Mouse (Mus musculus) midbrain, embryonic 10.5 days (tissue): Measurements from ENCODE around the gene Kif26b. TPM values are rescaled to one million over a fixed set of nuclear protein-coding genes. Genes with fewer than 3 reads are reported as not detected.

Source experiments
- DNase-seq: peaks from one replicate; pipeline ENCODE4 v3.0.0-alpha.2; 2017; ENCODE audit warnings: low spot score
- H3K27ac ChIP-seq: fragments of 300-500 bp; sonication (generic); replicated peaks from 2 replicates; pipeline ENCODE4 v1.5.1; 2016; ENCODE audit warnings: mild to moderate bottlenecking
- H3K27me3 ChIP-seq: fragments of 300-500 bp; sonication (generic); 2 replicates; pipeline ENCODE4 v1.6.1; 2016; ENCODE audit warnings: low read depth, mild to moderate bottlenecking; ENCODE audit not compliant: poor library complexity, severe bottlenecking
- H3K36me3 ChIP-seq: fragments of 300-500 bp; sonication (generic); 2 replicates; pipeline ENCODE4 v1.6.1; 2016; ENCODE audit warnings: mild to moderate bottlenecking, moderate library complexity
- H3K4me1 ChIP-seq: fragments of 300-500 bp; sonication (generic); 2 replicates; pipeline ENCODE4 v1.6.1; 2016
- H3K4me3 ChIP-seq: fragments of 300-500 bp; sonication (generic); 2 replicates; pipeline ENCODE4 v1.5.1; 2016; ENCODE audit warnings: mild to moderate bottlenecking, moderate library complexity
- H3K9me3 ChIP-seq: fragments of 300-500 bp; sonication (generic); replicated peaks from 2 replicates; pipeline ENCODE4 v1.6.1; 2016; ENCODE audit warnings: mild to moderate bottlenecking
- WGBS: fragments of 180-500 bp; shearing (Covaris S2); methylation state at CpG from one replicate; pipeline ENCODE4 v1.1.7; 2016; 5-methylcytosine and 5-hydroxymethylcytosine counted together
- polyA plus RNA-seq: library from polyadenylated mRNA; unstranded; fragments of >200 nt; fragmentation: Nextera tagmentation; extraction: Ambion mirVana; gene quantifications from 2 replicates; pipeline ENCODE4 v1.2.1, GENCODE M21; 2016

Gene Kif26b
- polyA plus RNA-seq, 1 experiment from 2014 or later = 3.3 TPM

DNA sequence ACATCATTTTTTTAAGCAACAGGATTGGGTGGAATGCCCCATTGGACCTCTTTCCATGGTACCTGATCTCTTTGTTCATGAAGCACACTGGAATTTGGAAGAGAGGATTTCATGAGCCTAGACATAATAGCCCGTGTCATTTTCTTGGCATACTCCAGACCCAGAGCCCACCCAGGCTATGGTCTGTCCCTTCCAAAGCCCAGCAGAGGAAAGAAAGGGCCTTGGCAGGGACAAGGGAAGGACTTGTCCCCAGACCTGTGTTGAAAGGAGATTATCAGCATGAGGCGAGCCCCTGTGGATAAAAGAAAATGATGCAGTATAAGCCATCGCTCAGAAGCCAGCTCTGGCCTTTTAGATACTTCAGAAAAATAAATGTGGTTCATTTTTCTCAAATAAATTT is 196.6 kb downstream of the Kif26b start:
- peaks cover 8% of the 10 kb centered on the region; the same call in 1 of the 2 replicates for H3K4me1 ChIP-seq
- WGBS = 54% methylated on average over 3 of the region's 3 CpGs
- DNase-seq = no peak

DNA sequence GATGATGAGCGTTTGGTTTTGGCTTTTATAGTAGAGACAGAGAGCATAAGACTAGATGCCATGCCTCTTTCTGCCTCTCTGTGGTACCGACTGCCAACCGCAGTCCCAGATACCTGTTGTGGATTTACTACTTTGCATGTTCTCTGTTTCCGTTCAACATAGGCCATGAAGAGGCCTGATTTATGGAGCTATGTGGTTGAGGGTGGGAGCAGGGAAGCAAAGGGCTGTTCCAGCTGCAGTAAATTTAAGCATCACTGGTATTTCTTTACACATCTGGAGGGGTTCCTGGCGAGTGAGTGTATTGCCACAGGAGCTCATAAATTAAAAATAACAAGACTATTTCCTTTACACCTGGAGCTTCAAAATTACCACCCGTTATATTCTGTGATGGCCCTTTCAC is 199.3 kb downstream of the Kif26b start:
- Histone ChIP-seq H3K4me3 (no peak overlapping the region), H3K36me3 (no peaks in the 10 kb centered on the region), H3K27me3 (peaks cover 4% of the 10 kb centered on the region; the same call in 1 of the 2 replicates), H3K9me3 (no peaks in the 10 kb centered on the region), H3K4me1 (peaks cover 3% of the 10 kb centered on the region; the same call in 1 of the 2 replicates), H3K27ac (no peak overlapping the region)
- no peak for DNase-seq
- 86% methylated on average over 6 of the region's 6 CpGs for WGBS

More for the DNA sequence above, 196.6 kb downstream of the Kif26b start:
- H3K27ac ChIP-seq = no peak overlapping the region
- H3K4me3 ChIP-seq = no peak overlapping the region
- H3K9me3 ChIP-seq = no peaks in the 10 kb centered on the region
- no peaks in the 10 kb centered on the region; the same call in 1 of the 2 replicates for H3K27me3 ChIP-seq
- H3K36me3 ChIP-seq = no peaks in the 10 kb centered on the region

DNA sequence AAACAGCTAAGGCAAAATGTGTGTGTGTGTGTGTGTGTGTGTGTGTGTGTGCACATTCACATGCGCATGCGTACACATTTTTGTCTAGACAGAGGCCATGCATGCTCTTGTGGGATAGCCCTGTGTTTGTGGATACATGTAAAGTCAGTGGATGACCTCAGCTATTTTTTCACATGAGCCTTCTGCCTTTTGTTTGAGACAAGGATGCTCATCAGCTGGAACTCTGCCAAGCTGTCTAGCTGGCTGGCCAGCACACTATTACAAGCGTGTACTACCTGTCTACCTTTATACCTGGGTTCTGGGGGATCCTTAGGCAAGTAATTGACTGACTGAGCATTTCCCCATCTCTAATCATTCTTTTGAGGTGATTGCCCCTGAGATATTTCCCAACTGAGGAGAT is 201.3 kb downstream of the Kif26b start:
- Histone ChIP-seq H3K27ac (no peak overlapping the region), H3K4me3 (no peak overlapping the region), H3K36me3 (no peaks in the 10 kb centered on the region), H3K9me3 (no peaks in the 10 kb centered on the region), H3K4me1 (peaks cover 3% of the 10 kb centered on the region; the same call in 1 of the 2 replicates), H3K27me3 (peaks cover 10% of the 10 kb centered on the region; the same call in 1 of the 2 replicates)
- 97% methylated on average over 3 of the region's 3 CpGs for WGBS
- DNase-seq = no peak

DNA sequence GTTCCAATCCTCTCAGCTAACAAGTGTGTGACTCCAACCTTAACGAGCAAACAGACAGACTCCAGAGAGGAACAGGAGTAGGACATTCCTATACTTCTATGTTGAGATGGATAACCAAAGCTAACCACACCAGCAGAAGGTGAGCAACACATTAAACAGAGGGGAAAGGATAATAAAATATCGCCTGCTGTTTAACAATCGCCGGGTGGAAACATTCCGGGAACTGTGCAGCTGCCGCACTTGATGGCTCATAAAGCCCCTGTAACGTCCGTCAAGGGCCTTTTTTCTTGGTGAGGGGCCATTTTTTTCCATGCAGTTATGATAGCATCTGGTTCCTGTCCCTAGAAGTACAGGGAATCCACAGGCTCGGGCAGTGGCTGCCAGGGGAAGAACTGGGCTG is 204.1 kb downstream of the Kif26b start:
- no peak overlapping the region for H3K4me3 ChIP-seq
- WGBS = 88% methylated on average over 9 of the region's 9 CpGs
- H3K27ac ChIP-seq = no peak overlapping the region
- no peak for DNase-seq
- peaks cover 31% of the 10 kb centered on the region for H3K27me3 ChIP-seq
- H3K36me3 ChIP-seq = no peaks in the 10 kb centered on the region
- no peaks in the 10 kb centered on the region for H3K9me3 ChIP-seq
- H3K4me1 ChIP-seq = no peaks in the 10 kb centered on the region

DNA sequence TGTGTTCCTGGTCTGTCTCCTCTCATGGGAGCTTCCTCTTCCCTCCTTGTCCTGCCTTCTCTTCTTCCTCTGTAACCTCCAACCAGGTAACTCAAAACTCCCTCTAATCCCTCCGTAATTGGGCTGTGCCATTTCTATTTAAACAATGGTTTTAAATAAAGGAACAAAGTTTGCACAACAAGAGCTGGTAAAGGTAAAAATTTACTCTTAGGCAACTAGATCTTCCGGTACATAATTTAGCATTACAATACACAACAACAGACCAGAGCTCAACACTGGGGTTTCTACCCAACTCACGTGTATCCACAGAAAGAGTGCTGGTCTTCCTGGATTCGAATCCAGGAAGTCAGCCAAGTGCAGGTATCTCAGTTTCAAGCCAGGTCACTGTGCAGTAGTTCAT is 205.7 kb downstream of the Kif26b start:
- 77% methylated on average over 4 of the region's 4 CpGs for WGBS
- Histone ChIP-seq H3K27ac (no peak overlapping the region), H3K4me1 (no peaks in the 10 kb centered on the region), H3K9me3 (no peaks in the 10 kb centered on the region), H3K36me3 (no peaks in the 10 kb centered on the region), H3K4me3 (no peak overlapping the region), H3K27me3 (peaks cover 45% of the 10 kb centered on the region)
- DNase-seq = no peak

DNA sequence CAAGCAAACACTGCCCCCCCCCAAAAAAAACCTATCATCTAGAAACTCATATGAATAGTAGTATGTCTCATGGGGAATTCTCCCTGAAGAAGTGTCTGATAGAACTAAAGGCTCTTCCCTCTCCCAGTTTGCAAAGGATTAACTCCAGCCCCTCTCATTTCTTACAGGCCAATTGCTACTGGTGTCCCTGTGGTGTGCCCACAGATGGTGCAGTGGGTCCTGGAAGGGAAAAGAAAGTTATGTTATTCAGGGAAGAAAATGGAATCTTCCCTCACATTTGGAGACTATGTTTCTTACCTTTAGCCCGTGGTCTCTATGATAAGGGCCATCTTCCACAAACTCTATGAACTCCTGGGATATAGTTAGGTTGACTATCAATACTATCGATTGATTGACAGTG is 208.0 kb downstream of the Kif26b start:
- DNase-seq = no peak
- Histone ChIP-seq H3K4me1 (0 out of 2 replicates have a peak, but pooled peaks cover 5% of the 10 kb centered on the region), H3K9me3 (no peaks in the 10 kb centered on the region), H3K27ac (no peak overlapping the region), H3K27me3 (peaks cover 46% of the 10 kb centered on the region), H3K36me3 (no peaks in the 10 kb centered on the region), H3K4me3 (no peak overlapping the region)
- 90% methylated on average over 2 of the region's 2 CpGs for WGBS

DNA sequence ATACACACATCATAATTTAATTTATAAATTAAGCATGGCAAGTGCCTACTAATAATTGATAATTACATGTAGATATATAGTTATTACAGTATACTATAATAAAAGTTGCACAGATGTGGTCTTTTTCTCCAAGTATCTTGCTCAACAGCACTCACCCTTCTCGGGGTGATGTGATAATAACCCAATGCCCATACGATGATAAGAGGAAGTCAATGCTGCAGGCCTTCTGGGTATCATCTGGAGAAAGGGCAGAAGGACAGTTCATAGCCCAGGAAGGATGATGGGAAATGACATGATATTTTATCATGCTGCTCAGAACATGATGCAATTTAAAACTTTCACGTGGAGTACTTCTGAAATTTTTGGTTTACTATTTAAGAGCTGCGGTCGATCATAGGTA is 214.9 kb downstream of the Kif26b start:
- no peak for DNase-seq
- Histone ChIP-seq H3K4me1 (0 out of 2 replicates have a peak, but pooled peaks cover 5% of the 10 kb centered on the region), H3K4me3 (no peak overlapping the region), H3K36me3 (no peaks in the 10 kb centered on the region), H3K27me3 (peaks cover 36% of the 10 kb centered on the region), H3K27ac (no peak overlapping the region), H3K9me3 (peaks cover 3% of the 10 kb centered on the region; the same call in 1 of the 2 replicates)
- 87% methylated on average over 5 of the region's 5 CpGs for WGBS

DNA sequence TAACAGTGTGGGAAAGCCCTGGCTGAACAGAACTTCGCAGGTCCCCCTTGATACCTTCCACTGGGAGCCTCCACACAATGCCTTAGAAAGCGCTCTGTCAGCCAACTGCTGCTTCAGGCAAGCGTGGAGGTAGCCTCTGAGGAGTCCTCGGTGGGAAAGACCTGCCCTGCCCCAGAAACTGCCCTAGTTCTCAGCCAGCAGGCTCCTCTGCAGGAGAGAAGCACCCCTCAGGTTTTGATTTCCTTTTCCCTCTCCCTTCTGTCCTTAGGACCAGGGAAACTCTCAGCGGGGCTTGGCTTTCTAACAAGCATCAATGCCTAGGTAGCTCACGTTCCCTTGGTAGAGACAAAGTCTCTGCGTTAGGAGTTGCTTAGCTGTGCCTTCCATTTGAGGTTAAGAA is 215.6 kb downstream of the Kif26b start:
- WGBS = 62% methylated on average over 7 of the region's 7 CpGs
- no peak overlapping the region for H3K4me3 ChIP-seq
- H3K36me3 ChIP-seq = no peaks in the 10 kb centered on the region
- 0 out of 2 replicates have a peak, but pooled peaks cover 5% of the 10 kb centered on the region for H3K4me1 ChIP-seq
- peaks cover 4% of the 10 kb centered on the region; the same call in 1 of the 2 replicates for H3K9me3 ChIP-seq
- DNase-seq = no peak
- no peak overlapping the region; the same call in 1 of the 2 replicates for H3K27ac ChIP-seq
- peaks cover 29% of the 10 kb centered on the region for H3K27me3 ChIP-seq

DNA sequence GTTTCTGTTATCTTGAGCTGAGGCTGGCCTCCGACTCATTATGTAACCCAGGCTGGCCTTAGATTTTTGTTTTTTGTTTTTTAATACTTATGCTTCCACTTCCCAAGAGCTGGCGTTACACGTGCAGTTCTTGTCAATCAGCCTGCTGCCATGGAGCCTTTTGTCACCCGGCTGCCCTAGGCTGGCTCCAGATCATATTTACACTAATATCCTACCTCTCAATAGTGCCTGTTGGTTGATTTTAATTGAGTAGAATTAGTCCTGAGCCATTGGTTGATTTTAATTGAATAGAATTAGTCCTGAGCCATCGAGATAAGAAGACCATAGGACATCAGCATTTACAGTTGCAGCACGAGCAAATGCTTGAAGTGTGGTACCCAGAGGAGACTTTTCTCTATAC is 216.0 kb downstream of the Kif26b start:
- peaks cover 27% of the 10 kb centered on the region for H3K27me3 ChIP-seq
- DNase-seq = no peak
- H3K9me3 ChIP-seq = peaks cover 4% of the 10 kb centered on the region; the same call in 1 of the 2 replicates
- no peak overlapping the region for H3K27ac ChIP-seq
- no peaks in the 10 kb centered on the region for H3K36me3 ChIP-seq
- 0 out of 2 replicates have a peak, but pooled peaks cover 5% of the 10 kb centered on the region for H3K4me1 ChIP-seq
- H3K4me3 ChIP-seq = no peak overlapping the region
- WGBS = 82% methylated on average over 6 of the region's 6 CpGs

DNA sequence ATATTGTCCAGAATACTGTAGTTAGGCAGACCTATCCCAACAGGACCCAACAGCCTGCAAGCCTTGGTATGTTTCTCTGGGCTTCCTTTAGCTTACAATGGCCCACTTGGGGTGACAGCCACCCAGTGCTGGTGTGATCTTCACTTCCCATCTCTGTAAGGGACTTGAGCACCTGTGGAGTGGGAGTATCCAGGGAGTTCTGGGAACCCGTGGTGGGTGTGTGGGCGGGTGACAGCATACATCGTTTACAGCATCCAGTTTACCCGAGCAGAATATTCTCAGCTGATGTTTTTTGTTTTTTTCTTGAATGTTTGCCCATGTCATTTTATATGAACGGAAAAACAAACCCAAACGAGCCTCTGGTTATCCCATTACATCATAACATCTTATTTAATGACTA is 216.5 kb downstream of the Kif26b start:
- H3K9me3 ChIP-seq = peaks cover 4% of the 10 kb centered on the region; the same call in 1 of the 2 replicates
- H3K4me3 ChIP-seq = no peak overlapping the region
- H3K36me3 ChIP-seq = no peaks in the 10 kb centered on the region
- H3K27ac ChIP-seq = no peak overlapping the region
- no peak for DNase-seq
- peaks cover 27% of the 10 kb centered on the region for H3K27me3 ChIP-seq
- WGBS = 87% methylated on average over 6 of the region's 6 CpGs
- H3K4me1 ChIP-seq = 0 out of 2 replicates have a peak, but pooled peaks cover 5% of the 10 kb centered on the region

DNA sequence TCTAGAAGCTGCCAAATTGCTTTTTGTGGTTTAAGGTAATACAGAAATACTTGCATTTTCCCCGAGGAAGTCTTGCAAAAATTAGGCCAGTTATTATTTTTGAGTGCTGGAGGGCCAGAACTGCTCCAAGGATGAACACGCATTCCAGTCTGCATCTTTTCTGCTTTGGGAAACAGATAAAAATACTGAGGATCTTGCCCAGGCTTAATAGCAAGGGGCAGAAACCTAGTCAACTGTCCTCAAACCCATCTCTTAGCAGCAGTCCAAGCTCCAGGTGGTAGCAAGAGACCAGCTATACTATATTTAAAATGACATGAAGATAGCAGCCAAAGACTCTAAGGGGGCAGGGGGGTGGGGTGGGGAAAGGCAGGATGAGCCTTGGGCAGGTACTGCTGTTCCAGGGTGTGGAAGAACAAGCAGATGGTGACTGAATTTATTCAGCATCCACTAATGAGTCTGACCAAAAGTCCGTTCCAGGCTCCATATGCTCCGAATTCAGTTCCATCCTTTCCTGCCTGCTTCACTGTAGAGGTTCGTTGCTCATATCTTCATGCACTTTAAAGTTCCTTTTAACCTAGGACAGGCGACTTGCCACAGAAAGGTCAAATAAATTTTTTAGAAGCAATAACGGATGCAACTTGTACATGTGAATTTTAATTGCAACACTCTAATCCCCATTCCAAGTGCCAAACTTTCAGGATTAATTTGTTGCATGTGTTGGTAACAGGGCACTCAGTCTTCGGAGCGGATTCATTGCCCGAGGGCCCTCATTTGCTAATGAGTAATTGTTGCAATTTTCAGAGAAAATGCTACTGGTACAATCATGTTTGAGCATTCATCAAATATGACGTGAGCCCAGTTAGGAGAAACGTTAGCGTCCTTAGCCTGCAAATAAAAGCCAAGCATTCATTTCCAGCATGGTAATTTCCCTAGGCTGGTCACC is 218.6 kb downstream of the Kif26b start:
- no peak overlapping the region for H3K4me3 ChIP-seq
- peaks cover 27% of the 10 kb centered on the region for H3K27me3 ChIP-seq
- no peak overlapping the region for H3K27ac ChIP-seq
- WGBS = 87% methylated on average over 13 of the region's 13 CpGs
- no peak for DNase-seq
- peaks cover 4% of the 10 kb centered on the region; the same call in 1 of the 2 replicates for H3K9me3 ChIP-seq
- H3K4me1 ChIP-seq = no peaks in the 10 kb centered on the region
- H3K36me3 ChIP-seq = no peaks in the 10 kb centered on the region

DNA sequence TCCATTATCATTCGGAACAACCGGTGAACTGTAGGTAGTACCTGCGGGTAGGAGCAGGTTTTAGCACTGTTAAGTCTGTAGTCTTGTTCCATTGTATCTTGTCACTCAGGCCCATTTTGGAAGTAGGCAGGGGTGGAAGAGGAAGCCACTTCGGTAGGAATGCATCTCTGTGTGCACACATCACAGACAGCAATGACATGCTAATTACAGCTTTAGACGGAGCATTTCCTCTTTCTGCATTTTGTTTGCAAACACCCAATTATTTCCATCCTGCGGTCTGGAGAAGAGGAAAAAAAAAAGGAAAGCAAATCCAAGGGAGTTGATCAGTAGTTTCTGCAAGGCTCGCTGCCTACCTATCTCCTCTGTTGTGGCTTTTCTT is 219.3 kb downstream of the Kif26b start:
- no peak for DNase-seq

DNA sequence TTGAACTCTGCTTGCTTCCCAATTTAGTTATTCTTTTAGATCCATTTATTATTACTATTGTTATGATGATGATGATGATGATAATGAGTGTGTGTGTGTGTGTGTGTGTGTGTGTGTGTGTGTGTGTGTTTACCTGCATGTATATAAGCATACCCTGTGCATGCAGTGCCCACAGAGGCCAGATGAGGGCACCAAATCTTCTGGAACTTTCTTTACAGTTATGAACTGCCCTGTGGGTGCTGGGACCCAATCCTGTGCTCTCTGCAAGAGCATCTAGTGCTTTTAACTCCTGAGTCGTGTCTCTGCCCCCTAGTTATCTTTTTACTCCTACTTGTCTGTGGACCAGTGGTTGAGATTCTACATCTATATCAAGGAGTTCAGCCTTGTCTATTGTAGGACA is 219.7 kb downstream of the Kif26b start:
- no peaks in the 10 kb centered on the region for H3K36me3 ChIP-seq
- no peak overlapping the region for H3K4me3 ChIP-seq
- 79% methylated on average over 1 of the region's 1 CpGs for WGBS
- peaks cover 4% of the 10 kb centered on the region; the same call in 1 of the 2 replicates for H3K9me3 ChIP-seq
- H3K4me1 ChIP-seq = no peaks in the 10 kb centered on the region
- DNase-seq = no peak
- peaks cover 21% of the 10 kb centered on the region for H3K27me3 ChIP-seq
- no peak overlapping the region for H3K27ac ChIP-seq

More for the DNA sequence above, 219.3 kb downstream of the Kif26b start:
- Histone ChIP-seq H3K27me3 (peaks cover 25% of the 10 kb centered on the region), H3K36me3 (no peaks in the 10 kb centered on the region), H3K9me3 (peaks cover 4% of the 10 kb centered on the region; the same call in 1 of the 2 replicates), H3K27ac (no peak overlapping the region), H3K4me3 (no peak overlapping the region), H3K4me1 (no peaks in the 10 kb centered on the region)
- 84% methylated on average over 7 of the region's 7 CpGs for WGBS
